Mouse (Mus musculus) forebrain, embryonic 10.5 days (tissue): ENCODE measurements at regions not wholly inside any gene's neighbourhood (a gene's known extent, or its start where the extent isn't known, plus 50 kb on each side); places are given as distances from the start of the nearest gene placed in this dataset.
A peak's percentile ranks its signal among the peaks of the same experiment; 100 is the strongest.

Experiments used
- DNase-seq: peaks from one replicate; pipeline ENCODE4 v3.0.0-alpha.2; 2017; ENCODE audit warnings: low spot score; ENCODE audit errors: extremely low spot score
- H3K27ac ChIP-seq: fragments of 300-500 bp; sonication (generic); 2 replicates; pipeline ENCODE4 v1.5.1; 2016; ENCODE audit warnings: mild to moderate bottlenecking
- H3K27me3 ChIP-seq: fragments of 300-500 bp; sonication (generic); 2 replicates; pipeline ENCODE4 v1.6.1; 2016; ENCODE audit warnings: mild to moderate bottlenecking; ENCODE audit not compliant: poor library complexity, severe bottlenecking
- H3K36me3 ChIP-seq: fragments of 300-500 bp; sonication (generic); replicated peaks from 2 replicates; pipeline ENCODE4 v1.6.1; 2016; ENCODE audit warnings: mild to moderate bottlenecking, moderate library complexity
- H3K4me1 ChIP-seq: fragments of 300-500 bp; sonication (generic); 2 replicates; pipeline ENCODE4 v1.6.1; 2016
- H3K4me3 ChIP-seq: fragments of 300-500 bp; sonication (generic); 2 replicates; pipeline ENCODE4 v1.5.1; 2016; ENCODE audit warnings: mild to moderate bottlenecking, moderate library complexity
- H3K9me3 ChIP-seq: fragments of 300-500 bp; sonication (generic); 2 replicates; pipeline ENCODE4 v1.6.1; 2016; ENCODE audit warnings: mild to moderate bottlenecking, moderate library complexity
- WGBS: fragments of 180-500 bp; shearing (Covaris S2); methylation state at CpG from one replicate; pipeline ENCODE4 v1.1.7; 2016; 5-methylcytosine and 5-hydroxymethylcytosine counted together

- no peak overlapping the region for H3K27ac ChIP-seq
- no peak for DNase-seq
- WGBS = 75% methylated on average over 3 of the region's 3 CpGs
Measured at GRCm38 (mm10) chr15:52899822-52900221, 984.9 kb upstream of the Gm7489 start.

DNA sequence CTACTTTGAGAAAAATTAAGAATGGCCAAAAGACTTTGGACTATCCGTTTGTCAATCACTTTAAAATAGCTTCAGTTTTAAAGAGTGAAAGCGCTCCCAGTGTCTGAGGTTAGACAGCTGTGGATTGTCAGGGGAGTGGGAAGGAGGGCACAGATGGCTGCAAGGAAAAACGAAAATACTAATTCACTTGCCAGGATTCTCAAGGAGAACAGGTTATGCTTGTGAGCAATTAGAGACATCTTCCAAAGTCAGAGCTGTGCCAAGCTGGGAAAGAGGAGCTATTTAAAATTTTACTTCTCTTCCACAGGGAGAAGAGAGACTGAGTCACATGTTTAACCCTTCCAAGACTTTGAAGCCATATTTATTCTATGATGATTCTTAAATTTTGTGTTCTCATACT lies 979.5 kb upstream of the Gm7489 start:
- Histone ChIP-seq H3K36me3 (no peaks in the 10 kb centered on the region), H3K4me1 (no peaks in the 10 kb centered on the region), H3K4me3 (no peak overlapping the region), H3K27me3 (no peaks in the 10 kb centered on the region), H3K9me3 (no peaks in the 10 kb centered on the region), H3K27ac (no peak overlapping the region)
- WGBS = 83% methylated on average over 3 of the region's 3 CpGs
- no peak for DNase-seq

More at GRCm38 (mm10) chr15:52899822-52900221, 984.9 kb upstream of the Gm7489 start:
- H3K27me3 ChIP-seq = no peaks in the 10 kb centered on the region
- no peaks in the 10 kb centered on the region for H3K9me3 ChIP-seq
- H3K4me3 ChIP-seq = no peak overlapping the region
- no peaks in the 10 kb centered on the region for H3K4me1 ChIP-seq
- no peaks in the 10 kb centered on the region for H3K36me3 ChIP-seq

GRCm38 (mm10) chr15:52907217-52907616 lies 977.5 kb upstream of the Gm7489 start:
- Histone ChIP-seq H3K27ac (no peak overlapping the region), H3K36me3 (no peaks in the 10 kb centered on the region), H3K9me3 (no peaks in the 10 kb centered on the region), H3K4me1 (no peaks in the 10 kb centered on the region), H3K27me3 (no peaks in the 10 kb centered on the region), H3K4me3 (no peak overlapping the region)
- 53% methylated on average over 1 of the region's 1 CpGs for WGBS
- DNase-seq = no peak

DNA sequence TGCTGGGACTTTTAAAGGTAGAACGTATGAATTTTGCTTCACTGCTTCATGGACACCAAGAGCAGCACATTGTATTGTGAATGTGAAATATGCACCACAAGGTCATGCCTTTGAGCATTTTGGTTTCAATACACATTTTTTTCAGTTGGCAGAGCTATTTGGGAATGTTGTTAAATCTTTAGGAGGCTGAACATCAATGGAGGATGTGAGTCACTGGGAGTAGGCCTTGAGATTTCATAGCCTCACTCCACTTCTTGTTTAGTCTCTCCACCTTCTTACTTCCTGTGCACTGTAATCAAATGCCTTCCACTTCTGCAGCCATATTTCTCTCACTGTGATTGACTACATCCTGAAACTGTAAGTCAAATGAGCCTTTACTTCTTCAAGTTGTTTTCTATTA lies 962.4 kb upstream of the Gm7489 start:
- 86% methylated on average over 1 of the region's 1 CpGs for whole genome bisulfite sequencing
- H3K36me3 ChIP-seq = no peaks in the 10 kb centered on the region
- no peak for DNase-seq
- no peaks in the 10 kb centered on the region for H3K27me3 ChIP-seq
- H3K9me3 ChIP-seq = peaks cover 17% of the 10 kb centered on the region; the same call in 1 of the 2 replicates
- no peak overlapping the region for H3K4me3 ChIP-seq
- H3K4me1 ChIP-seq = no peaks in the 10 kb centered on the region
- H3K27ac ChIP-seq = no peak overlapping the region

DNA sequence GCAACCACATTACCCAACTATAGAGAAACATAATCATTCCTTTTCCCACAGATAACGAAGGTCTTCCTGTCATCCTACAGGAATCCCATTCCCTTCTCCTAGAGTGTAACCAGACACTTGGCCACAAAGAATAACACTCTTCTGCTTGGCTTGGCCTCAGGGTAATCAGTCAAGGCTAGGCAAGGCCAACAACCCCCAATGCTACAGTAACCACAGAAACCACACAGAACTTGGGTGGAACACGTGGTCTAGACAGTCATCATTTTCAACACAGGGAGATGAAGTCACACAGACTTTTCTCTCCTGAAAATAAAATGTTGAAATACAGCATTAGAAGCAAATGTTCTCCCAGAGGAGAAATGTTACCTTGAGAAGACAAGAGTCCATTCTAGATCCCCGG lies 956.3 kb upstream of the Gm7489 start:
- H3K4me3 ChIP-seq = no peak overlapping the region
- H3K9me3 ChIP-seq = no peaks in the 10 kb centered on the region
- no peak overlapping the region for H3K27ac ChIP-seq
- 79% methylated on average over 3 of the region's 3 CpGs for WGBS
- no peaks in the 10 kb centered on the region for H3K27me3 ChIP-seq
- DNase-seq = no peak
- no peaks in the 10 kb centered on the region for H3K36me3 ChIP-seq
- no peaks in the 10 kb centered on the region for H3K4me1 ChIP-seq

DNA sequence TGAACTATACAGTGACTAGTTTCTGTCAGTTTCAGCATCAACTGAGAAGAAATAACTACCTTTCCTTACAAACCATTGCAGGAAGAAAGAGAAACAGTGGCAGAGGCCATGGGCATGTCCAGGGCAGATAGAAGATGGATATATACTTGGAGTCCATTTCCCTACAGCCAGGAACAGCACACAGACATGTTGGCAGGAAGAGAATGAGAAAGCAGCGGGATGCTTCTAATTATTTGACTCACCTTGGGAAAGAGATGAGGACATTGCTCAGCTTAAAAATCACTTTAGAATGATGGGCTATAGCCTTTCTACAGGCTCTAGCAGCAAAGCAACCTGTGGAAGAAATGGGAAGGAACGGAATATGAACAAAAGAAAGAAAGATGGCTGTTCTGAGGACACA lies 947.6 kb upstream of the Gm7489 start:
- Histone ChIP-seq H3K36me3 (no peaks in the 10 kb centered on the region), H3K4me3 (no peak overlapping the region)
- WGBS = 84% methylated on average over 2 of the region's 2 CpGs

DNA sequence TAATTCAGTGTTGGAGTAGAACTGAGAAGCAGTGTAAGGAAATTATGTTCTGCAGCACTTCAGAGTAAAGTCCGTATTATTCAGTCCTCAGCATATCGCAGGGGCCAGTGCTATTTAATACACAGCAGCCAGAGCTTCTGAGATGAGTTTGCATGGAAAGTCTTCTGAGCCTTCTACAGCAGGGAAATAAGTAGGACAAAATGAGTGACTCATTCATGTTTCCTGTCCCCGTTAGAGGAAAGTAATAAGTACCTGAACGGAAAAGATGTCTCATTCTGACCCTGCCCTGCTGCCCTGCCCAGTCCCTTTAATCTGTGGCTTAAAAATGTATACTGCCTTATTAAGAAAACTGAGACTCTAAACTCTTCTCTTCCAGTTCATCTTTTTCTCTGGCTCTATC lies 940.1 kb upstream of the Gm7489 start:
- Histone ChIP-seq H3K36me3 (no peaks in the 10 kb centered on the region), H3K27ac (no peak overlapping the region), H3K4me1 (no peaks in the 10 kb centered on the region), H3K9me3 (no peaks in the 10 kb centered on the region), H3K4me3 (no peak overlapping the region), H3K27me3 (no peaks in the 10 kb centered on the region)
- 86% methylated on average over 4 of the region's 4 CpGs for WGBS
- no peak for DNase-seq

More for the DNA sequence above, 947.6 kb upstream of the Gm7489 start:
- Histone ChIP-seq H3K27me3 (no peaks in the 10 kb centered on the region), H3K4me1 (no peaks in the 10 kb centered on the region), H3K9me3 (no peaks in the 10 kb centered on the region), H3K27ac (no peak overlapping the region)
- no peak for DNase-seq

GRCm38 (mm10) chr15:52948196-52948595 lies 936.5 kb upstream of the Gm7489 start:
- no peak overlapping the region for H3K4me3 ChIP-seq
- H3K9me3 ChIP-seq = no peaks in the 10 kb centered on the region
- no peaks in the 10 kb centered on the region for H3K36me3 ChIP-seq
- DNase-seq = no peak
- WGBS = 90% methylated on average over 4 of the region's 4 CpGs
- H3K4me1 ChIP-seq = no peaks in the 10 kb centered on the region
- H3K27me3 ChIP-seq = no peaks in the 10 kb centered on the region
- H3K27ac ChIP-seq = no peak overlapping the region

GRCm38 (mm10) chr15:52953480-52953879 lies 931.2 kb upstream of the Gm7489 start:
- Histone ChIP-seq H3K27me3 (no peaks in the 10 kb centered on the region), H3K36me3 (no peaks in the 10 kb centered on the region), H3K4me3 (no peak overlapping the region), H3K27ac (no peak overlapping the region), H3K9me3 (no peaks in the 10 kb centered on the region), H3K4me1 (no peaks in the 10 kb centered on the region)
- no peak for DNase-seq
- WGBS = 71% methylated on average over 1 of the region's 1 CpGs

GRCm38 (mm10) chr15:52954715-52955593 lies 929.8 kb upstream of the Gm7489 start:
- Histone ChIP-seq H3K9me3 (no peaks in the 10 kb centered on the region), H3K27me3 (no peaks in the 10 kb centered on the region), H3K36me3 (no peaks in the 10 kb centered on the region), H3K27ac (no peak overlapping the region), H3K4me1 (no peaks in the 10 kb centered on the region), H3K4me3 (no peak overlapping the region)
- 87% methylated on average over 7 of the region's 7 CpGs for WGBS
- DNase-seq = no peak

GRCm38 (mm10) chr15:52959711-52960110 lies 925.0 kb upstream of the Gm7489 start:
- H3K4me3 ChIP-seq = no peak overlapping the region
- H3K27me3 ChIP-seq = no peaks in the 10 kb centered on the region
- no peak for DNase-seq
- no peaks in the 10 kb centered on the region for H3K36me3 ChIP-seq
- WGBS = 84% methylated on average over 2 of the region's 2 CpGs
- no peak overlapping the region for H3K27ac ChIP-seq
- peaks cover 7% of the 10 kb centered on the region for H3K4me1 ChIP-seq
- no peaks in the 10 kb centered on the region for H3K9me3 ChIP-seq

GRCm38 (mm10) chr15:52961491-52961890 lies 923.2 kb upstream of the Gm7489 start:
- Histone ChIP-seq H3K4me1 (peaks cover 7% of the 10 kb centered on the region), H3K27ac (no peak overlapping the region), H3K36me3 (no peaks in the 10 kb centered on the region), H3K4me3 (no peak overlapping the region), H3K27me3 (no peaks in the 10 kb centered on the region), H3K9me3 (no peaks in the 10 kb centered on the region)
- WGBS = 77% methylated on average over 3 of the region's 3 CpGs
- no peak for DNase-seq

DNA sequence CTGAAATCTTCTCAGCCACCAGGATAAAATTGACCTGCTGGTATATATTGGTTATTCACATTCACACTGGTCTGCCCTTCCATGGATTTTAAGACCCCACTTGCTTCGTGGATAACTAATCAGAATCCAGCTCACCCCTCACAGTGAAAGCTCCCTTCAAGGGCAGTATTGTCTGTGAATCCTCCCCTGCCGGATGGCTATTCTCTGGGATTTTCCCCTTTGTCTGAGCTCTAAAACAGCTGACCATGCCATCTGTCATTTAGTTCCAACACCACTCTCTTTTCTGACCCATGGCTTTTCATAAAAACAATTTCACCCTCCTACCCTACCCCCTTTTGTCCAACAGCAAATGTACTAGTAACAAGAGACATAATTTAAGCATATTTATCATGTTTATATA lies 920.8 kb upstream of the Gm7489 start:
- Histone ChIP-seq H3K36me3 (no peaks in the 10 kb centered on the region), H3K4me1 (peaks cover 11% of the 10 kb centered on the region), H3K27ac (0 out of 2 replicates have a peak overlapping the region, but pooled peaks have one; percentile 40), H3K27me3 (no peaks in the 10 kb centered on the region), H3K4me3 (no peak overlapping the region), H3K9me3 (no peaks in the 10 kb centered on the region)
- WGBS = 8% methylated on average over 2 of the region's 2 CpGs
- no peak for DNase-seq
